Mouse (Mus musculus) adrenal gland, postnatal 4 days (tissue): ENCODE measurements at regions not wholly inside any gene's neighbourhood (a gene's known extent, or its start where the extent isn't known, plus 50 kb on each side); places are given as distances from the start of the nearest gene placed in this dataset.

Source experiments
- DNase-seq, 2 experiments: peaks; one replicate each; pipeline ENCODE4 v3.0.0; 2021 to 2022; ENCODE audit warnings: low spot score in 2 of 2, mixed read lengths in 2 of 2

DNA sequence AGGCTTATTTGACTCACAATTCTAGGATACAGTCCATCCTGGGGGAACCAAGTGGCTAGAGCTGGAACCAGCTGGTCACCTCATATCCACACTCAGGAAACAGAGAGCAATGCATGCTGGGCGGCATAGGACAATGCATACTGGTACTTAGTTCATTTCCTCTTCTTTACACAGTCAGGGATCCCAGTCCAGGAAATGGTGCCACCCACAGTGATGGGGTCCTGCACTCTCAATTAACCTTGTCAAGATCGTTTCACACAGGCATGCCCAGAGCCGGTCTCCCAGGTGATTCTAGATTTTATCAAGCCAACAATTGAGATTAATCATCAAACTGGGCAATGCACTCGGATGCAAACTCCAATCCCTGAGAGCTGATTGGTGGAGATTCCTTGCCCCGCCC is 145.7 kb upstream of the Prox1 start:
- no peak for DNase-seq

DNA sequence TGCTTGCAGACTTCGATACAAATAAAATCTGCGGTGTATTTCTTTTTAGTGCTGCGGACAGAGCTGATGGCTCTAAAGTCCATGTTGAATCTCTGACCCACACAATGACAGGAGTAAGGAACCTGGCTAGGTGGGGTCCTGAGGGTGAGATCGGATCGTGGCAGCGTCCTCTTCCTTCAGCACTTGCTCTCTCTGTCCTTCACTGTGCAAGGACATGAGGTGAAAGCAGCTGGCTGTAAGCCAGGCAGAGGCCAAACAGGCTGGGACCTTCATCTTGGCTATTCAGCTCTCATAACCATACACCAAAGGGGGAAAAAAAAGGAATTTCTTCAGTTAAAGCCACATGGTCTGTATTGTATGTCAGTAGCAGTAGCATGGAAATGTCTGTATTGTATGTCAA is 139.3 kb upstream of the Prox1 start:
- no peak for DNase-seq

DNA sequence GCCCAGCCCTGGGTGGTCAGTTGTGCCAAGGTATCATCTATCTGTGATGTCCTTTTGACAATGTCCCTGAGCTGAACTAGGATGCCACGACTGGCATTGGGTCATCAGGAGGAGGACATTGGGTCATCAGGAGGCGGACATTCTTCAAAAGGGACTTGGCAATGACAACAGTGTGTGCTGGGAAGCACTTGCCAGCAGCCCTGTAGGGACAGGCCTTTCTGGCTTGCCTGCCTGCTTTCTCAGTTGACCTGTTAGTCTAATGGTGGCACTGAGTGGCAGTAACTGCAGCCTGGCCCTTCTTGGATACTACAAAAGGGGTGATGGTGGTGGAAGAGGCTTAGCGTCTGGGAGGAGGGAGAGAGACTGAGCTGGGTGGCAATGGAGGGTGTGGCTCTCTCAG is 137.2 kb upstream of the Prox1 start:
- no peak for DNase-seq

DNA sequence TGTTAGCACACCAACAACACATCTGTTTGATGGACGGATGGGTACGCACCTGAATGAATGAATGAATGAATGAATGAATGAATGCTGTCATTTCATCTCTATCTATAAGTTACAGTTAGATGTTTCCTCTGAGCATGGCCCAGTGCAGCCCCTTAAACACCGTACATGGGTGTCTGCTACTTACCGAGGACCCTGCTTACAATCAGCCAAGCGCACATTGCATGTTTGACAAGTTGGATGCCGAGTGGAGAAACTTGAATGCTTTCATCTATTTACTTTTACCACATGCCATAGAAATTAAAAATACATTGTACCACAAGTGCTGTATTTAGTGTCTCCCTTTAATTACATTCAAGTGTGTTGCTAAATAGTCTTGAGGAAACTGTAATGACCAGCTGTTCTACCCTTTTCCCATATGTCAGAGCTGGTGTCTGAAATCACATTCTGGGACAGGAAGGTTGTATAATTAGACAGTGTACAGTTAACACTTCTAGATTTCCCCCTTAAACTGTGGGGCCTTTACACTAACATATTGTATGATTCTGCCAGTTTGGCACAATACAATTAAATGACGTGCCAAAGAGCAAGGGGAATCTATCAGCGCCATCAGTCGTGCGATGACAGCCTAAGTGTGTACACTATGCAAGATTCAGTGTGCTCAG is 127.3 kb upstream of the Prox1 start:
- DNase-seq, result no peak

DNA sequence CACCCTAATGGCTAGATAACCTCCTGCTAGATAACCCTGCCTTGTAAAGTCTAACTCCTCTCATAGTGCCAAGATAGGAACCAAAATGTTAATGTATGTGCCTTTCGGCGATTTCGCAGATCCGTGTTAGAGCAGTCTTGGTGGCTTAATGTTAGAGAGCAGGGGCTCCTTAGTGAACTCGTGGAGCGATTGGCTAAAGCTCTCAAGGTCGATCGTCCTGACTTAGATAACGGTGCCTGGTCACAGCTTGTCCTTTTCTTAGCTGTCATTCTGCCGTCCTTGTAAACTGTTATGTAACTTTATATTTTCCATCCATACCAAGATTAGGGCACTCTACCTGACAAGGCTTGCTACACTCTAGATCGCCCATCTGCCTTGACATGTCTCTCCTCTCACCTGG is 119.5 kb upstream of the Prox1 start:
- DNase-seq, result no peak

DNA sequence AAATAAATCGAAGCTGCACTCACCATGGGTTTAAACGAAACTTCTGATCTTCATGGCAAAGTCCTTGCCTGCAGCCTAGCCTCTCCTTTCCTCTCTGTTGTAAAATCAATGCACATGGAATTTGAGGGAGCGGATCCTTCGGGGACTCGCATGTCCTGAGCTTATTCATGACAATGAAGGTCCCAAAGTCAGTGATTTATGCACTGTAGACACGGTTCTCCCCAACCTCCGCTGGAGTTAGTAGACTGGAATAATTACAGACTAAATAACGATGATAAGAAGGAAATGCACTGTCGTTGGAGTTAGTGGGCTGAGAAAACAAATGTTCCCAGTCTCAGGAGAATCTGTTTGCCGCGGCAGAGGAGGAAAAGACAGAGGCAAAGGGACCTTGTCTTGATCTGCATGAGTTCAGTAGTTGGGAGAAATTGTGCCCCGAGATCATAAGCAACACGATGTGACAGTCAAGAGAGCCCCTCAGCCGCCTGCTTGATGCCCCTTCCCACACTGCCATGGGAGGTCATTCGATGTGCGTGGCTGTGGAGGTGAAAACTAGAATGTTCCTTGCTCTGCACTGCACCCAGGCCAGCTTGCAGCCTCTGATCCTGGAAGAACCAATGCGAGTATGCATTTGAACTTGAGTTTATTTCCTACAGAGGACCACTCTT is 116.1 kb upstream of the Prox1 start:
- no peak for DNase-seq

DNA sequence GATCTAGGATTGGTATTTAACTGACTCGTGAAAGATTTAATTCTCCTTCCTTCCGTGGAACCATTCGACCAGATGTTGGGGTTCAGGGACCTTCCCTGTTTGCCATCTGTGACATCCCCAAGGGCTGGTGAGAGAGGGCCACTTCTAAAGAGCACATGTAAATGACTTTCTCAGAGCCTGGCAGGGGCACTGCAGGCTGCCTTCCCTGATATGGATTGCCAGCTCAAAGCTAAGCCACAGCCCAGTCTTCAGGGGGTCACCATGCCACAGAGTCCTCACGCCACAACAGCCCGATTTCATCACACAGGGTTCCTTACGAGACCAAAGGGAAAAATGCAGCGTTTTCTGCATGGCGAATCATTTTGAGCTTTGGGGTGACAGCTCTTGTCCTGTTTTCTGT is 115.1 kb upstream of the Prox1 start:
- DNase-seq, result no peak

DNA sequence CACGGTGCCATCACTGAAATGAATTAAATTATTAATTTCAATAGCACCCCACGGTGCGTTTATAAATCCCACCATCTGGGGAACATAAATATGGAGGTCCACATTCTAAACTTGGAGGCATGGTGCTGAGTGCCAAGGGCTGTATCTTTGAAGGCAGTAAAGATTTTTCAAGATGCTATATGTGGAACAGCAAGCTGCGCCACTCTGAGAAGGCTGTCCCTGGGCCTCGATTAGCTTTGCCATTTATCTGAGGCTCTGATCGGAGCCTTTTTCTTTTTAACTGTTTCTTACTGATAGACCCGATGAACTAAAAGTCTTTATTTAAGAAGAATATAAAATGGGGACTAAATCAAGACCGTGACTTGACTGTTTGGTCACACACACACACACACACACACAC is 114.5 kb upstream of the Prox1 start:
- DNase-seq, result no peak

DNA sequence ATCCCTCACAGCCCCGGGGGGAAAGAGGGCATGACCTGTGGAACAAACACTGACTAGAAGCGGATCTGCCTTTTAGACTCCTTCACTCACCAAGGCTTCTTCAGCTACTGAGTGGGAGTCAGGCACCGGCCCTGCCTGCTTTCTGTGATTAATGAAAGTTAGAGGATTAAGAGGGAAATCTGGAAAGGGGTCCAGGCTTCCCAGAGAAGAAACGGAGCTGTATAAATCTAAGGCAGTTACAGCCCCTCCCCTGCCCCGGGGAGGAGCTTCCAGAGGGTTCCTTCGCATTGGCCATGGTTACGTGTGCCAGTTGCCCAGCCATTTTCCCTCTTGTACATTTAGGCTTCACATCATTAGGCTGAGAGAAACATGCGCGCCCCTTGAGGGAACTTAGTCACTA is 113.6 kb upstream of the Prox1 start:
- DNase-seq, result no peak

DNA sequence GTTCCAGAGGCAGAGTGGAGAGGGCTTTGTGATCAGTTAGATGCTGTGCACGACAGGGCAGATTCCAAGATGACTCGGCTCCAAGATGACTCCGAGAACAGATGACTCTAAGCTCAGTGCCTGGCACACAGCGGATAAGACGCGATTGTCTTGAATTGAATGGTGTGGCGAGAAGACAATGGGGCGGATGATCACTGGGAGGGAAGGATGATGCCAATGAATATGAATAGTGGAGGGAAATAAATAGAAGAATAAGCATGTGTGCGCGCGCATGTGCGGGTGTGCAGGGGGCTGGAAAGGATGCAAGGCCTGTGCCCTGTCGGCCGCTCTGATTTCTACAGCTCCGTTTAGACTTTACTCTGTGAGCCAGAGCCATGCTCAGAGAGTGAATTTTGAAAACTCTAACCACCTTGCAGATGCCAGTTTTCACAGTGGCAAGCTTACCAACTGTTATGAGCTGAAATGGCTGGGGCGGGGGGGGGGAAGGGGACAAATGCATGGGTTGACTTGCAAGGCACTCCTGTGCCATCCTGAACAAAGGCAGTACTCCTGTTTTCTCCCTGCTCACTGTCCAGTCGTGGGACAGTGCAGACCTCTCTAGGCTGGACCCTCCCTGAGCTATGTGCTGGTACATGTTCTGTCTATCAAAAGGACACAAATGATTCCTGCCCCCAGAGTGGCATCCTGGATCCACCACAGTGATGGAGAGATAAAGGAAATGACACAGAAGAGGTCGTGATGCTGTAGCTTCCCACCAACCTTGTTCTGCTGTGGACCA is 109.8 kb upstream of the Prox1 start:
- DNase-seq, result no peak

DNA sequence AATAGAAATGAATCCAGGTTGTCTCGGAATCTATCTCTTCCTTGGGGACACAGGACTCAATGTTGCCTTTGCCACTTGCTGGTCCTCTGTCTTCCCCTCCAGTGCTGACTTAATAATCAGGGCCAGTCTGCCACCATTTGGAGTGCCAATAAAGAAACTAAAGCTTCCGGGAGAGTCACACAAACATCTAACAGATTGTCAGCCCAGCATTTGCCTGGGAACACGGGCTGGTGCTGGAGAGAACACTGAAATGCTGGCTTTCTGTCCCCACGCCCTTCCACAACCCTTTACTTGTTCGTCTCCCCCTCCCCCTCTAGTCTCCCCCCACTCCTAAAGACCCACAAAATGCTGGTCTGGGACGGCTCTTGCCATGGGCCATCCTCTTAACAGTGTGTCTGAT is 104.4 kb upstream of the Prox1 start:
- no peak for DNase-seq

DNA sequence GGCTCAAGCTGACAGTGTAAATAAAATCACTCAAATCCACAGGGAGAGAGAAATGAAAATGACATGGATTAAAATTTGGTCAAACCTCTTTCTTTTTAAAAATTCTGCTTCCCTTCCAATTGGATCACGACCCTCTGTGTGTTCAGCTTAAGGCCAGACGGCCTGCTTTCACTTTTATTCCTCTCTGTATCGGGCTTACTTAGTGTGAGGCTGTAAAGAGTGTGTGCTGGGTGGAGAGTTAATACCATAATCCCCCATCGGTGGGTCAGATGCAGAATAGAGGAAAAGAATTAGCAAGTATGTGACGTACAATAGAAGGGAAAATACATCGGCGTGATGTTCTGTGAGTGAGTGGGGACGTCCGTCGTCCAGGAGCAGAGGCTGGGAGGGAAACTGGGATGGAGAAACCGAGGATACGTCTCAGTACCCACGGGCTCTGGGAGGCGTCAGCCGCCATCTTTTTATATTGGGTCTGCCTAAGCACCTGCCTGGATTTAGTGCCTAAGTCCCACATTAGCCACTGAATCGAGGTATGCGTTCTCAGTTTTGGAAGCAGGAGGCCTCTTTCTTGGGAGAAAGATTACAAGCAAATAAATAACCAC is 100.4 kb upstream of the Prox1 start:
- DNase-seq, result no peak

DNA sequence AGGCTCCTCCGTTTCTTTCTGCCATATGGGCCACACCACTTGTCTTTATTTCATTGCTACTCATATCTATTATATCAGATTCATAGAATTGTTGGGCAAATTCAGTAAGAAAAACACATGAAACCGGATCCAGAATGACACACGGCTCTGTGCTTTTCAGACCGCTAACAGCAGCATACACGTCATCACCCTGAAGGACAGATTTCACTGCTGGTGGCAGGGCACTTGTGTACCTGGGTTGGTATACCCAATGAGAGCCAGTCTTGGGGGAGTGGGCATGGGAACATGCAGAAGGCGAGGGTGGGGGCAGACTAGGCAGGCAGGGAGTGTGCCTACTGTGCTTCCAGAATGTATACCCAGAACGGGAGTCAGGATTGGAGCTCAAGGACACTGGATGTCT is 98.7 kb upstream of the Prox1 start:
- no peak for DNase-seq

DNA sequence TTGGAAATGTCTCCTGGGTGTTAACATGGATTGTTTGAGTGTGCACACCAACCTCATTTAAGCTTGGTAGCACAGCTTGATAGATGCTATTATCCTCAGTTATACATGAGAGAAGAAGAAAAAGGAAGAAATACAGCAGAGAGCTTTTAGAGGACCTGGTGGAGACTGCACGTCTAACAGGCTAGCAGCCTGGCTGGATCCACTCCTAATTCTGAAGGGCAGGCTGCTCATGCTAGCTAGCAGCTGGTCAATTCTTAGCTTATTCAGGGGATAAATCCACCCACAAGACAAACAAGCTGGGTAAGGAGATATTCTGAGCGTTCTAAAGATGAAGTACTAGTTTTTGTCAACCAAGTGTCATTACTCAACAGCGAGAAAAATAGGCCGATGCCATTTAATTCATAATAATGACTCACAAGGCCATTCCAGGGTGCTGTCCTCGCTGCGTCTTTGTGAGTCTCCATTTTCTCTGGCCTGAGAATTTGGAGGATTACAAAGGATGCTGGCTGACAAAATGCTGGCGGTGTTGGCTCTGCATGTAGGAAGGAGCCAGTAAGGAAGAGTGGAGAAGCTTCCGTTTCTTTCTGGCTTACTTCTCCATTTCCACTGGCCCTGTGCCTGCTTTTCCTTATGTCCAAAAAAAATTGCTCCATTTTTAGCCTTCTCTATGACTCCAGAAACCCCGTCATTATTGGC is 94.7 kb upstream of the Prox1 start:
- no peak for DNase-seq

DNA sequence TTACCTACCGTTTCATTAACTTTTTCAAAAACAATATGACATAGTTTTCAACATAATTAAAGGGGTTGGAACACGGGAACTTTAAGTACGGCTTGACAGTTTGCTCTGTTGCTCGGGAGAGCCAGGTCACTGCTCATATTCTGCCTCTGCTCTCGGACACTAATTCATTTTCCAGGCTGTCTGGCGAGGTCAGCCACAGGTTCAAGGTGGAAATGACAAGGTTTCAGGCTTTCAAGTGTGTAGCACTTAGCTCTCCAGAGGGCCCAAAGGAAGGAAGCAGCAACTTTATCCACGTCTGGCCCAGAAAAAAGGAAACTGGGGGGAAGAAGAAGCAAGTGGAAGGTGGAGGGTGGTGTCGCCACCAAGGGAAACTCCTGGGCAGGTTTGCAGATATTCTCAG is 94.0 kb upstream of the Prox1 start:
- no peak for DNase-seq

DNA sequence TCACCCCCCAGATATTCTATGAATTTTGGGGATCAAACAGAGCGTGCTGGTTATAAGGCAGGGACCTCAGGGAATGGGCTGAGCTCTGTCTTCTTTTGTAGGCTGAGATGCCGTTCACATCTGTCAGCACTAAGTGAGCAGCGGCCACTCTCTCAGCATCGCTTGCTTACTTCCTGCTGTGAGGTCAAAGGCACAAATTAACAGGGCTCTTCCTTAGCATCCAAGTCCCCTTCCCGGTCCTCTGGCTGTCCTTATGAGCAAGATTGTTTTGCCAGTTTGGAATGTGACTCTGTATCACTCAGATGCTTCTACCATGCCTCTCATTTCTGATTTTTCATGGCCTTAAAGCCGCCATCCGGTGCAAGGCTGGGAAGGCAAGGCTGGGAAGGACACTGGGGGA is 93.1 kb upstream of the Prox1 start:
- no peak for DNase-seq

DNA sequence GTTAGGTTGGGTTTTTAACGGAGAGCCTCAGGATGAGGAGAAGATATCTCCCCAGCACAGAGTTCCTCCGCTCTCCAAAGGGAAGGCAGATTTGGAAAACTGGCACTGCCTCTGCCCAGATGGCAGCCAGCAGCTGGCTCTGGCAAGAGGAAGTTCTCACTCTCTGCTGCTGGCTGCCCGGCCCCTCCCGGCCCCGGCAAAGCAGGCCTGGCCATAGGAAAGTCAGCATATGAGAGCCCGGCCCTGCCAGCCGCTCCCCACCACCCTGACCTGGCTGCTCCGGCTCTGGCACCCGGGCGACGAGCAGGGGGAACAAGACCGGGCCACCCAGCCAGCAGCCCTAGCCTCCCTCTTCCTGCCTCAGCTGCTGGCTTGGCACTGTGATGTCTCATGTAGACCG is 89.1 kb upstream of the Prox1 start:
- no peak for DNase-seq

DNA sequence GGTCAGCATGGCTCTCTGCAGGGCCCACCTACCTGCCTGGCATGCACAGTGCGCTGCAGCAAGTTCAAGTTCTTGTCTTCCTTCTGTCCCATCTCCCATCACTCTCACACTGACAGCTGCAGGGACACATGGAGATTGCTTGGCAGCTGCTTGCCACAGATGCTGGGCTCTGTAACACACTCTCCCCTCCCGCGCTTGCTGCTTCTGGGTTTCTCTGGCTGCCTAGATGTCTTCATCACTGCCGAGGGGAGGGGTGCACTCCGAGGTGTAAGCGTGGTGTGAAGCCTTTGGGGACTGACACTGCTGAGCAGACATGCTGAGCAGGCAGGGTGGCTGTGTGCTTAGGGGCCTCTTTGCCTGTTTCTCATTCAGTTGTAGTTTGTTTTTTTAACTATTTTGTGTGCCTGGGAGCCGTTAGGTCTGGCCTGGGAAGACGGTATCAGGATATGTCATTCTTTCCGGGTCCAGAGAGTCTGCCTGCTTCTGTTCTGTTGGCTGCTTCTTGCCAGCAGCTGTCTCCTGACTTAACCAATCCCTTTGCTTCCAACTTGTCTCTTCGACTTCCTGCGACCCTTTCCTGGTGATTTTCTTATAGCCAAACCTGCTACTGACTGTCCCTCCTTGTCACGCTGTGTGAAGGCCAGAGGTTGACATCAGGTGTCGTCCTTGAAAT is 80.2 kb upstream of the Prox1 start:
- DNase-seq, result no peak

DNA sequence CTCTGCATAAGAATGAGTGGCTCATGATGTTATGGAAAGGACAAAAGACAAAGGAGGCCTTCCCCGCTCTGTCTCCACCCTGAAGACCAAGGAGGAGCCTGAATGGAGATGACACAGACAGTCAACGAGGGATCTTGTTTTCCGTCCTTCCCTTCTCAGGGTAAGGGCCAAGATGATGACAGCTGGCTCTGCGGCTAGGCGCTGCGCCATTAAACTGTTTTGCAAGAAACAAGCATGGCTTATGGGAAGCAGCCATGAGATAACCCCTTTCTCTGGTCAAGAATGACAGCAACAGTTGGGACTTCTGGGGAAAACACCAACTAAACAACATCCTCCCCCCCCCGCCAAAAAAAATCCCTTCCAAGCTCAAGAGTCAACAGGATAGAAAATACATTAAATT is 72.0 kb upstream of the Prox1 start:
- no peak for DNase-seq

DNA sequence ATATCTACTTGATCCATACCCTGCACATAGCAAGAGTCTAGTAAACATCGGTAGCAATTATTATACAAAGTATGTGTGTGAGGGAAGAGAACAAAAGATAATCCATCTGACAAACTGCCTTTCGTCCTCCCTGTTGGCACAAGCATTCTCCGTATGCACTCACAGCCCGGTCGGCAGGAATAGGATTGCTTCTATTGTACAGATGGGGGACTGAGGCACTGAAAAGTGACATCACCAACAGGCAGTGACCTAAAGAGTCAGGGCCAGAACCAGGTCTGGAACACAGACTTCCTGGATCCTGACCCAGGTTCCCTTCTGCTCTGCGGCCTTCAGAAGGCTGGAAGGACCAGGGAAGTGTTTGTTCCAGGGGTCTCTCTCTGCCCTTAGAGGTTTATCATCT is 69.3 kb upstream of the Prox1 start:
- no peak for DNase-seq

DNA sequence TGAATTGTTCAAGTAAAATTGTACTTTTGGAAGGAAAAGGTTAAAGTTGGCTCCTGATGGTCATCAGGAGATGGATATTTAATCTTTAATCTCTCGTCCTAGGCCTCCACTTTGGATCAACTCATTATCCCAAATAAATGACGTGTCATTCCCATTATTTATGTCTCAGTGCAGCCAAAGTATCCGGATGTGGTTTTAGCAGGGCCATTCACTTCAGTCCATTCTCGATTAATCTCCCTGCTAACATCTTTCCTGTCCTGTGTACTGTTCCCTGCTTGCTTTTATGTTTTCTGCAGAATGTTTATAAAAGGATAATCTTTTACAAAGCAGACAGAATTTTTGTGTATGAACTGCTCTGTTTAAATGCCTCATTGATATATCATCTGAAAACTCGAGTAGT is 60.4 kb upstream of the Prox1 start:
- DNase-seq, result no peak
